Mouse (Mus musculus) heart, adult 18-20 months (tissue): ENCODE results near the gene Kif7. TPM values are rescaled to one million over a fixed set of nuclear protein-coding genes. Genes with fewer than 3 reads are reported as not detected.

ENCODE experiments used
- total RNA-seq, 2 experiments: library from RNA; stranded (reverse); gene quantifications; 2 replicates each; pipeline ENCODE4 v1.2.3; 2021

The Kif7 gene
- total RNA-seq, 2 experiments from 2014 or later = 0.82 to 1.1 TPM

Other genes starting within 250 kb of the Kif7 start
- 10 to 100 TPM; 56.1 to 60.0 TPM for gene Polg, start 249.4 kb downstream of the Kif7 start, total RNA-seq
- not detected for gene Rhcg, start 98.1 kb downstream of the Kif7 start, total RNA-seq
- gene Ticrr, start 55.5 kb downstream of the Kif7 start, total RNA-seq = under 1 TPM; 0.10 TPM
- gene Plin1, start 17.2 kb upstream of the Kif7 start, total RNA-seq = 10 to 100 TPM in 1 of 2 experiments, 1 to 10 TPM in 1; 9.4 to 52.1 TPM
- 10 to 100 TPM; 18.0 to 21.4 TPM for gene Pex11a, start 27.4 kb upstream of the Kif7 start, total RNA-seq
- gene Wdr93, start 27.4 kb upstream of the Kif7 start, total RNA-seq = under 1 TPM; 0.22 to 0.41 TPM
- not detected for gene Mesp1, start 78.1 kb upstream of the Kif7 start, total RNA-seq
- under 1 TPM in 1 of 2 experiments, not detected in 1; 0.12 TPM for gene Mesp2, start 95.0 kb upstream of the Kif7 start, total RNA-seq
- gene Anpep, start 145.3 kb upstream of the Kif7 start, total RNA-seq = 10 to 100 TPM; 10.5 to 13.0 TPM
- 10 to 100 TPM; 24.7 to 25.7 TPM for gene Ap3s2, start 204.9 kb upstream of the Kif7 start, total RNA-seq
- gene Arpin, start 219.6 kb upstream of the Kif7 start, total RNA-seq = 10 to 100 TPM in 1 of 2 experiments, 1 to 10 TPM in 1; 9.7 to 10.6 TPM